Mouse (Mus musculus) hindbrain, postnatal 0 days (tissue): ENCODE data around the gene Gm17604. TPM values are rescaled to one million over a fixed set of nuclear protein-coding genes. Genes with fewer than 3 reads are reported as not detected.

Experiments
- ATAC-seq: fragments of 200-750 bp; cut with Nextera tagmentation; 2 replicates; pipeline ENCODE4 v1.8.0; 2017; ENCODE audit warnings: mild to moderate bottlenecking, moderate TSS enrichment, moderate library complexity
- DNase-seq: peaks from one replicate; pipeline ENCODE4 v3.0.0-alpha.2; 2015; ENCODE audit warnings: low spot score
- H3K27ac ChIP-seq: fragments of 300-500 bp; sonication (generic); 2 replicates; pipeline ENCODE4 v1.5.1; 2014; ENCODE audit warnings: mild to moderate bottlenecking
- H3K27me3 ChIP-seq: fragments of 300-500 bp; sonication (generic); 2 replicates; pipeline ENCODE4 v1.6.1; 2014; ENCODE audit warnings: low read length, mixed read lengths; ENCODE audit not compliant: insufficient read depth
- H3K36me3 ChIP-seq: fragments of 300-500 bp; sonication (generic); 2 replicates; pipeline ENCODE4 v1.6.1; 2014; ENCODE audit warnings: low read length, mixed read lengths; ENCODE audit not compliant: insufficient read depth
- H3K4me1 ChIP-seq: fragments of 300-500 bp; sonication (generic); 2 replicates; pipeline ENCODE4 v1.6.1; 2014; ENCODE audit warnings: antibody characterized with exemption, low read length, mixed read lengths; ENCODE audit not compliant: insufficient read depth
- H3K4me2 ChIP-seq: fragments of 300-500 bp; sonication (generic); 2 replicates; pipeline ENCODE4 v1.6.1; 2014; ENCODE audit warnings: low read depth, mild to moderate bottlenecking, low read length, moderate library complexity, mixed read lengths
- H3K4me3 ChIP-seq: fragments of 300-500 bp; sonication (generic); 2 replicates; pipeline ENCODE4 v1.5.1; 2014; ENCODE audit warnings: low read length
- H3K9ac ChIP-seq: fragments of 300-500 bp; sonication (generic); replicated peaks from 2 replicates; pipeline ENCODE4 v1.6.1; 2014; ENCODE audit warnings: mild to moderate bottlenecking, low read length, moderate library complexity, mixed read lengths
- H3K9me3 ChIP-seq: fragments of 300-500 bp; sonication (generic); 2 replicates; pipeline ENCODE4 v1.6.1; 2016; ENCODE audit warnings: low read length, mixed read lengths
- CTCF ChIP-seq: IDR thresholded peaks from 2 replicates; pipeline ENCODE4 v1.5.1; 2016; ENCODE audit warnings: antibody characterized with exemption, control low read depth, low read depth
- WGBS: fragments of 180-500 bp; shearing (Covaris S2); extraction: QIAGEN DNeasy Blood & Tissue Kit; methylation state at CpG from one replicate; pipeline ENCODE4 v1.1.7; 2014; 5-methylcytosine and 5-hydroxymethylcytosine counted together
- polyA plus RNA-seq: library from polyadenylated mRNA; unstranded; fragments of >200 nt; fragmentation: Nextera tagmentation; extraction: Ambion mirVana; gene quantifications from 2 replicates; pipeline ENCODE4 v1.2.1, GENCODE M21; 2015
- total RNA-seq: library from RNA; depleted of rRNA; stranded (reverse); fragments of >200 nt; gene quantifications from 2 replicates; pipeline ENCODE4 v1.2.3, GENCODE M21; 2014; rRNA removed

The Gm17604 gene
- total and polyA plus RNA-seq, 2 experiments from 2014 or later = not detected

DNA sequence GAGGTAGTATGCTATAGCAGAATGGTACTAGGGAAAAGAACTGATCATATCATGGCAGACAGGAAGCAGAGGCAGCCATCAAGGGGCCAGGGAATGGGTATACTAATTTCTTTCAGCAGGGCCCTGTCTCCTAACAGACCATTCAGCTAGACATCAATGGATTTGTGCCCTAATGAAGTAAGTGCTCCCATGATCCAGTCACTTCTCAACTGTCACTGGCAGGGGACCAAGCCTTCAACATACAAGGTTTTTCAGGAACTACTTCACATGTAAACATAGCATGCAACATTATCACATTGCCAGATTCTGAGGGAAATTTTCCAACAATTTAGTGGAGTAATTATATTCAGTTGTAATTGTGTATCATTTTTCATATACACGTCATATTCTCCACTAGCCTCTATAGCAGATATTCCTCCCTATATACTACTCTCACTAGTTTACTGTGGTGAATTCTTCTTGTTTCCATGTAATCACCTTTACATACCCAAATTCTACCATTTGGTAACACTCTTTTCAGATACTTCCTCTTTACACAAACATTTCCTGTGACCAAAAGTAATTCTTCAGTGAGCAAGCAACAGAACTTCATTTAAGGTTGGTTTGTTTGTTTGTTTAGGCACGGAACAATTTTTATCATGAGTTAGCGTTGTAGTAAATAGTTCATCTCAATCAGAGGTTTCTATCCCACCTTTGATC lies 38.7 kb downstream of the Gm17604 start:
- Histone ChIP-seq H3K4me2 (no peak overlapping the region), H3K27me3 (no peaks in the 10 kb centered on the region), H3K36me3 (no peaks in the 10 kb centered on the region), H3K9me3 (no peaks in the 10 kb centered on the region), H3K9ac (no peak overlapping the region), H3K27ac (no peak overlapping the region), H3K4me3 (no peak overlapping the region), H3K4me1 (no peaks in the 10 kb centered on the region)
- DNase-seq (no peak), ATAC-seq (no peak)
- no peak for TF ChIP-seq CTCF
- 86% methylated on average over 3 of the region's 3 CpGs for WGBS

Other genes with a start within 250 kb of the Gm17604 start
- 14.2 and 18.6 TPM in 2 replicates for gene Mospd2, start 24.5 kb downstream of the Gm17604 start, total RNA-seq
- gene Mospd2, start 24.5 kb downstream of the Gm17604 start, polyA plus RNA-seq = 12.8 and 13.9 TPM in 2 replicates
- gene Fancb, start 24.2 kb downstream of the Gm17604 start, total RNA-seq = 1.5 and 2.0 TPM in 2 replicates
- gene Fancb, start 24.2 kb downstream of the Gm17604 start, polyA plus RNA-seq = 1.4 and 1.9 TPM in 2 replicates